Mouse (Mus musculus) kidney, adult 2 months (tissue): ENCODE measurements around the gene Cdc14b. TPM values are rescaled to one million over a fixed set of nuclear protein-coding genes. Genes with fewer than 3 reads are reported as not detected.
A peak's percentile ranks its signal among the peaks of the same experiment; 100 is the strongest.
"Not testable (repeated sequence)": the region's sequence is repeated elsewhere in the genome, so short reads cannot be mapped to it uniquely, and the experiment has no call there.

Experiments used
- DNase-seq: peaks from one replicate; pipeline ENCODE4 v3.0.0; 2021
- H3K27ac ChIP-seq: fragments of 200-500 bp; 2 replicates; pipeline ENCODE4 v1.5.1; 2012; ENCODE audit warnings: low read depth, low read length, control low read depth, inconsistent platforms; ENCODE audit not compliant: insufficient read depth
- H3K27me3 ChIP-seq: fragments of 200-500 bp; replicated peaks from 2 replicates; pipeline ENCODE4 v1.6.1; 2012; ENCODE audit warnings: mild to moderate bottlenecking, moderate library complexity, low read length, inconsistent platforms; ENCODE audit not compliant: control insufficient read depth, insufficient read depth
- H3K36me3 ChIP-seq: fragments of 200-500 bp; 2 replicates; pipeline ENCODE4 v1.6.1; 2012; ENCODE audit warnings: mild to moderate bottlenecking, moderate library complexity, low read length, inconsistent platforms; ENCODE audit not compliant: control insufficient read depth, insufficient read depth
- H3K4me1 ChIP-seq: fragments of 200-500 bp; 2 replicates; pipeline ENCODE4 v1.6.1; 2011; ENCODE audit warnings: low read length; ENCODE audit not compliant: control insufficient read depth, insufficient read depth
- H3K4me3 ChIP-seq: fragments of 200-500 bp; 2 replicates; pipeline ENCODE4 v1.5.1; 2011; ENCODE audit warnings: mild to moderate bottlenecking, low read depth, low read length, control low read depth; ENCODE audit not compliant: insufficient read depth
- CTCF ChIP-seq: fragments of 200-500 bp; conservative IDR thresholded peaks from 2 replicates; pipeline ENCODE4 v1.5.1; 2011; ENCODE audit warnings: low read depth, mild to moderate bottlenecking, control low read depth, low read length, moderate library complexity, mixed read lengths; ENCODE audit not compliant: insufficient read depth, insufficient read length
- POLR2A ChIP-seq: fragments of 200-500 bp; IDR thresholded peaks from one replicate; pipeline ENCODE4 v1.6.1; 2011; ENCODE audit warnings: low read depth, low read length, control low read depth
- WGBS: fragments of 180-500 bp; shearing (Covaris S2); methylation state at CpG from one replicate; pipeline ENCODE4 v1.1.7; 2018; 5-methylcytosine and 5-hydroxymethylcytosine counted together
- polyA plus RNA-seq: library from polyadenylated mRNA; depleted of rRNA; stranded (reverse); fragments of >200 nt; gene quantifications from 2 replicates; pipeline ENCODE4 v1.2.3, GENCODE M21; 2012

Gene Cdc14b
- polyA plus RNA-seq, 1 experiment = 7.7 TPM

GRCm38 (mm10) chr13:64257814-64258515, 17.1 kb downstream of the Cdc14b start:
- H3K36me3 ChIP-seq = no peaks in the 10 kb centered on the region
- 60% methylated on average over 5 of the region's 5 CpGs for WGBS
- no peak for DNase-seq
- no peaks in the 10 kb centered on the region for H3K27me3 ChIP-seq
- H3K4me1 ChIP-seq = peaks cover 8% of the 10 kb centered on the region
- no peak overlapping the region for H3K27ac ChIP-seq
- TF ChIP-seq POLR2A (no peak), CTCF (no peak)
- no peak overlapping the region for H3K4me3 ChIP-seq

DNA sequence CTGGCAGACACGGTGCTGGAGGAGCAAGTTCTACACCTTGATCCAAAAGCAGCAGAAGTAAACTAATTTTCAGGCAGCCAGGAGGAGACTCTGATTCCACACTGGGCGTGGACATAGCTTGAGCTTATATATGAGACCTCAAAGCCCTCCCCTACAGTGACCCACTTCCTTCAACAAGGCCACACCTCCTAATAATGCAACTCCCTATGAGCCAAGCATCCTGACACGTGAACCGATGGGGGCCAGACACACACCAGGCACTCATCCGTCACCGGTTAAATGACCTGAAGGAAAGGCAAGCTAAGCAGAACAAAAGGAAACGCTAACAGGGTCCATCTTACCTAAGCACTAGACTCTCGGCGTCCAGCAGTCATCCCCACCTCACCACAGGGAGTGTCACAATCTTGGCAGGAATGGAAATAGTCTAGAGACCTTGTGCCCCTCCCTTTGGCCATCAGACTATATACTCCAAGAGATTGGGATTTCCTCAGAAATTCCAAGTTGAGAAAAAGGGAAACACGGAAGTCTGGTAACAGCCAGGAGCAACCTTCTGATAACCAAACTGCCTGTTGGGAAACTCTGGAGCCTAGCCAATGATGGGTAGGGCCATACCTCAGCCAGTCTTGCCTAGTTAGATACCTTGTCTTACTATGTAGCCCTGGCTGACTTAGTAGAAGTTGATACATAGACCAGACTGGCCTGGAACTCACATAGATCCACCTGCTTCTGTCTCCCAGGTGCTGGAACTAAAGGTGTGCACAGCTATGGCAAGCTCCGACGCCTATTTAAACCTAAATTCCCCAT, 17.9 kb downstream of the Cdc14b start:
- WGBS = 65% methylated on average over 12 of the region's 12 CpGs
- Histone ChIP-seq H3K27me3 (no peaks in the 10 kb centered on the region), H3K4me3 (no peak overlapping the region), H3K27ac (no peak overlapping the region), H3K4me1 (peaks cover 8% of the 10 kb centered on the region), H3K36me3 (no peaks in the 10 kb centered on the region)
- TF ChIP-seq POLR2A = no peak
- no peak for TF ChIP-seq CTCF
- DNase-seq = no peak

- not testable (repeated sequence) for H3K27ac ChIP-seq, H3K27me3 ChIP-seq, H3K4me3 ChIP-seq, H3K4me1 ChIP-seq, H3K36me3 ChIP-seq, DNase-seq
- 81% methylated on average over 10 of the region's 11 CpGs for WGBS
Observed at GRCm38 (mm10) chr13:64254185-64254584, 20.9 kb downstream of the Cdc14b start.

GRCm38 (mm10) chr13:64253697-64254096, 21.4 kb downstream of the Cdc14b start:
- no peak overlapping the region for H3K4me3 ChIP-seq
- no peak overlapping the region for H3K27ac ChIP-seq
- no peaks in the 10 kb centered on the region for H3K36me3 ChIP-seq
- TF ChIP-seq POLR2A (no peak), CTCF (no peak)
- H3K4me1 ChIP-seq = peaks cover 8% of the 10 kb centered on the region; the same call in 1 of the 2 replicates
- H3K27me3 ChIP-seq = no peaks in the 10 kb centered on the region
- no peak for DNase-seq

- Histone ChIP-seq H3K36me3 (no peaks in the 10 kb centered on the region), H3K4me1 (peaks cover 8% of the 10 kb centered on the region; the same call in 1 of the 2 replicates), H3K27me3 (no peaks in the 10 kb centered on the region), H3K4me3 (no peak overlapping the region), H3K27ac (no peak overlapping the region)
- 41% methylated on average over 5 of the region's 5 CpGs for WGBS
- no peak for TF ChIP-seq POLR2A
- TF ChIP-seq CTCF = no peak
- no peak for DNase-seq
Observed at GRCm38 (mm10) chr13:64252147-64252546, 22.9 kb downstream of the Cdc14b start.

DNA sequence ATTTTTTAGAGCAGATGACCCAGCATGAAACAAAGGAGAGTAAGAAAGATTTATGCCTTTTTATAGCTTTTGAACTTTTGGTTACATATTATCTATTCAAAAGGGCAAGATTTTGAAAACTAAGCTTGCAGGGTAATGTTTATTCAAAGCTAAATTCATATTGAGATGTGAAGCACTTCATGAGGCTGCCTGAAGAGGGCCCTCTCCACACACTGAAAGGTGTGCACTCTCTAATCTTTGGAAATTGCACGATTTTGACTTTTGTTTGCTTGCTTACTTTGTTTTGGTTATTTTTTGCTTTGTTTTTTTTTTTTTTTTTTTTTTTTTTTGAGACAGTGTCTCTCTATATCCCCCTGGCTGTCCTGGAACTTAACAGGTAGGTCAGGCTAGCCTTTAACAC, 24.7 kb downstream of the Cdc14b start:
- DNase-seq = peak; percentile 72
- Histone ChIP-seq H3K4me3 (no peak overlapping the region), H3K27me3 (no peaks in the 10 kb centered on the region), H3K4me1 (peaks cover 8% of the 10 kb centered on the region; the same call in 1 of the 2 replicates), H3K27ac (no peak overlapping the region), H3K36me3 (no peaks in the 10 kb centered on the region)
- 3% methylated on average over 1 of the region's 1 CpGs for WGBS
- peak; percentile 62 for TF ChIP-seq CTCF
- TF ChIP-seq POLR2A = no peak

- Histone ChIP-seq H3K4me1 (peaks cover 8% of the 10 kb centered on the region; the same call in 1 of the 2 replicates), H3K36me3 (no peaks in the 10 kb centered on the region), H3K27ac (peak overlapping the region; percentile 75), H3K4me3 (peak overlapping the region; percentile 58), H3K27me3 (no peaks in the 10 kb centered on the region)
- TF ChIP-seq POLR2A (no peak), CTCF (peak; percentile 92)
- WGBS = 6% methylated on average over 22 of the region's 22 CpGs
- peak; percentile 94 for DNase-seq
Observed at GRCm38 (mm10) chr13:64248775-64249524, 26.1 kb downstream of the Cdc14b start.
